Mouse (Mus musculus): Measurements from ENCODE around the gene Sco1. TPM values are rescaled to one million over a fixed set of nuclear protein-coding genes. Genes with fewer than 3 reads are reported as not detected.
A peak's percentile ranks its signal among the peaks of the same experiment; 100 is the strongest.

The Sco1 gene
- 13.4 and 14.0 TPM in 2 replicates for polyA plus RNA-seq (2015; fragmentation: Nextera tagmentation; extraction: Ambion mirVana)

- Histone ChIP-seq H3K4me3 (ENCODE audit: low read depth, low read length) (peak within 1 kb of the TSS; percentile 95), H3K4me2 (replicated peaks; ENCODE audit: low read depth) (peak within 1 kb of the TSS; percentile 74), H3K4me1 (replicated peaks; ENCODE audit: control insufficient read depth, insufficient read depth, low read length) (no peaks in the 10 kb centered on the region; the same call in 1 of the 2 replicates), H3K27me3 (replicated peaks; ENCODE audit: control insufficient read depth, insufficient read depth, low read length) (no peaks in the 10 kb centered on the region), H3K9me3 (ENCODE audit: control insufficient read depth) (no peaks in the 10 kb centered on the region), H3K36me3 (ENCODE audit: control insufficient read depth, insufficient read depth) (peaks cover 18% of the 10 kb centered on the region), H3K9ac (ENCODE audit: low read depth, low read length) (peak within 1 kb of the TSS; percentile 91), H3K27ac (ENCODE audit: low read depth, low read length) (peak within 1 kb of the TSS; percentile 88)
- peak; percentile 70 for TF ChIP-seq CTCF (IDR thresholded peaks at IDR 0.05; ENCODE audit: low read depth)
- under 1% methylated on average over 50 of the region's 50 CpGs for WGBS
- ATAC-seq = peak; percentile 91
Measured at GRCm38 (mm10) chr11:67052321-67052952, at the start of gene Sco1, which contains the start of gene Adprm. Sco1 (plus strand) TSS chr11:67052670. Adprm (minus strand) TSS chr11:67052594.

DNA sequence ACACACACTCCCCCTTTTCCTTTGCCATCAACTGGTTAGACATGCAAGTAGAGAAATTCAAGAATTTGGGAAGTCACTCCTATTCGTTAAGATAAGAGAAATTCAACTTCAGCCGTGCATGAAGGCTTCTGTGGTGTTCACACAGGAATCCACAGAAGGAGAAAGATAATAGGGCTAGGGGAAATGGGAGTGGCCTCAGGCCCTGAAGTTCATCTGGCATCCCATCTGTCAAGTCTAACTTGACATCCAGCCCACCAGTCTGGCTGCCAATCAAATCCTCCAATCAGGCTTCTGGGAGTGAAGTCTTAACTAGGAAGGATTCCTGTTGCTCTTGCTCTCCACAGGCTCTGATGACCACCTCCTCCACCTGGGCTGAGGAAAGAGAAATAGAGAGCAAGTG is 49.6 kb upstream of the Sco1 start:
- no peaks in the 10 kb centered on the region for H3K4me1 ChIP-seq (replicated peaks; ENCODE audit: control insufficient read depth, insufficient read depth, low read length)
- 62% methylated on average over 2 of the region's 2 CpGs for WGBS
- H3K27me3 ChIP-seq (replicated peaks; ENCODE audit: control insufficient read depth, insufficient read depth, low read length) = no peaks in the 10 kb centered on the region
- no peak overlapping the region for H3K9ac ChIP-seq (ENCODE audit: low read depth, low read length)
- no peaks in the 10 kb centered on the region for H3K9me3 ChIP-seq (ENCODE audit: control insufficient read depth)
- H3K4me3 ChIP-seq (ENCODE audit: low read depth, low read length) = no peak overlapping the region
- H3K4me2 ChIP-seq (replicated peaks; ENCODE audit: low read depth) = no peak overlapping the region
- ATAC-seq = no peak
- TF ChIP-seq CTCF (IDR thresholded peaks at IDR 0.05; ENCODE audit: low read depth) = no peak
- H3K27ac ChIP-seq (ENCODE audit: low read depth, low read length) = no peak overlapping the region
- no peaks in the 10 kb centered on the region for H3K36me3 ChIP-seq (ENCODE audit: control insufficient read depth, insufficient read depth)

- no peak overlapping the region for H3K4me2 ChIP-seq (replicated peaks; ENCODE audit: low read depth)
- TF ChIP-seq CTCF (IDR thresholded peaks at IDR 0.05; ENCODE audit: low read depth) = no peak
- H3K36me3 ChIP-seq (ENCODE audit: control insufficient read depth, insufficient read depth) = no peaks in the 10 kb centered on the region
- H3K4me3 ChIP-seq (ENCODE audit: low read depth, low read length) = no peak overlapping the region
- no peak overlapping the region for H3K27ac ChIP-seq (ENCODE audit: low read depth, low read length)
- no peaks in the 10 kb centered on the region for H3K4me1 ChIP-seq (replicated peaks; ENCODE audit: control insufficient read depth, insufficient read depth, low read length)
- ATAC-seq = no peak
- H3K27me3 ChIP-seq (replicated peaks; ENCODE audit: control insufficient read depth, insufficient read depth, low read length) = no peaks in the 10 kb centered on the region
- 82% methylated on average over 8 of the region's 8 CpGs for WGBS
- no peaks in the 10 kb centered on the region for H3K9me3 ChIP-seq (ENCODE audit: control insufficient read depth)
- no peak overlapping the region for H3K9ac ChIP-seq (ENCODE audit: low read depth, low read length)
Measured at GRCm38 (mm10) chr11:67007961-67008360, 44.5 kb upstream of the Sco1 start.

GRCm38 (mm10) chr11:67008528-67008927 is 43.9 kb upstream of the Sco1 start:
- Histone ChIP-seq H3K9me3 (ENCODE audit: control insufficient read depth) (no peaks in the 10 kb centered on the region), H3K4me3 (ENCODE audit: low read depth, low read length) (no peak overlapping the region), H3K36me3 (ENCODE audit: control insufficient read depth, insufficient read depth) (no peaks in the 10 kb centered on the region), H3K27ac (ENCODE audit: low read depth, low read length) (no peak overlapping the region), H3K9ac (ENCODE audit: low read depth, low read length) (no peak overlapping the region), H3K4me2 (replicated peaks; ENCODE audit: low read depth) (no peak overlapping the region), H3K27me3 (replicated peaks; ENCODE audit: control insufficient read depth, insufficient read depth, low read length) (no peaks in the 10 kb centered on the region), H3K4me1 (replicated peaks; ENCODE audit: control insufficient read depth, insufficient read depth, low read length) (no peaks in the 10 kb centered on the region)
- WGBS = 89% methylated on average over 4 of the region's 4 CpGs
- no peak for TF ChIP-seq CTCF (IDR thresholded peaks at IDR 0.05; ENCODE audit: low read depth)
- ATAC-seq = no peak

- H3K4me2 ChIP-seq (replicated peaks; ENCODE audit: low read depth) = no peak overlapping the region
- no peak overlapping the region for H3K27ac ChIP-seq (ENCODE audit: low read depth, low read length)
- no peaks in the 10 kb centered on the region for H3K9me3 ChIP-seq (ENCODE audit: control insufficient read depth)
- no peak overlapping the region for H3K4me3 ChIP-seq (ENCODE audit: low read depth, low read length)
- TF ChIP-seq CTCF (IDR thresholded peaks at IDR 0.05; ENCODE audit: low read depth) = peak; percentile 59
- 7% methylated on average over 8 of the region's 8 CpGs for WGBS
- ATAC-seq = 0 out of 2 replicates have a peak, but pooled peaks have one; percentile 31
- no peaks in the 10 kb centered on the region for H3K4me1 ChIP-seq (replicated peaks; ENCODE audit: control insufficient read depth, insufficient read depth, low read length)
- no peaks in the 10 kb centered on the region for H3K27me3 ChIP-seq (replicated peaks; ENCODE audit: control insufficient read depth, insufficient read depth, low read length)
- no peak overlapping the region for H3K9ac ChIP-seq (ENCODE audit: low read depth, low read length)
- no peaks in the 10 kb centered on the region for H3K36me3 ChIP-seq (ENCODE audit: control insufficient read depth, insufficient read depth)
Measured at GRCm38 (mm10) chr11:67010430-67010829, 42.0 kb upstream of the Sco1 start.

GRCm38 (mm10) chr11:67011635-67012034 is 40.8 kb upstream of the Sco1 start:
- H3K36me3 ChIP-seq (ENCODE audit: control insufficient read depth, insufficient read depth) = no peaks in the 10 kb centered on the region
- H3K27ac ChIP-seq (ENCODE audit: low read depth, low read length) = no peak overlapping the region
- no peak for TF ChIP-seq CTCF (IDR thresholded peaks at IDR 0.05; ENCODE audit: low read depth)
- H3K27me3 ChIP-seq (replicated peaks; ENCODE audit: control insufficient read depth, insufficient read depth, low read length) = no peaks in the 10 kb centered on the region
- no peak for ATAC-seq
- no peaks in the 10 kb centered on the region for H3K9me3 ChIP-seq (ENCODE audit: control insufficient read depth)
- no peak overlapping the region for H3K9ac ChIP-seq (ENCODE audit: low read depth, low read length)
- no peaks in the 10 kb centered on the region for H3K4me1 ChIP-seq (replicated peaks; ENCODE audit: control insufficient read depth, insufficient read depth, low read length)
- no peak overlapping the region for H3K4me3 ChIP-seq (ENCODE audit: low read depth, low read length)
- H3K4me2 ChIP-seq (replicated peaks; ENCODE audit: low read depth) = no peak overlapping the region
- 52% methylated on average over 4 of the region's 4 CpGs for WGBS
